Mouse (Mus musculus) thymus, postnatal 0 days (tissue): Measurements from ENCODE around the gene Gm45521. TPM values are rescaled to one million over a fixed set of nuclear protein-coding genes. Genes with fewer than 3 reads are reported as not detected.

Source experiments
- DNase-seq: peaks from one replicate; pipeline ENCODE4 v3.0.0-alpha.2; 2015; ENCODE audit warnings: low spot score
- polyA plus RNA-seq: library from polyadenylated mRNA; unstranded; fragments of >200 nt; fragmentation: Nextera tagmentation; extraction: Ambion mirVana; gene quantifications from 2 replicates; pipeline ENCODE4 v1.2.1, GENCODE M21; 2015

The Gm45521 gene
- polyA plus RNA-seq: not detected in 2 replicates

DNA sequence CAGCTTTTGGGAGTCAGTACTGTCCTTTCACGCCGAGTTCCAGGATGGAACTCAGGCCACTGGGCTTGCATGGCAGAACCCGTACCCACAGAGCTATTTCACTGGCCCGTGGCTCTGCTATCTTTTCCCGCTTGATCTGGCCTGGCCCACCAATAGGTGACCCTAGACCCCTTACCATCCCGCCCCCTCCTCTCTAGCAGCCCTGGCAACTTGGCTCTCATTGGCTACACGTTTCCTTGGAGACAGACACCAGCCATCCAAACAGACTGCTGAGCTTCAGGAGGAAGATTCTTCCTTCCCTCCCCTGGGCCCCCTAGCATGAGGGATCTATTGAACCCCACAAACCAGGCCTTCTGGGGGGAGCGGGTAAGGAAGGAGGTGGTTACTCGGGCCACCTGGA is at the start of gene Gm45521:
Gm45521 (plus strand) TSS at position 240 of the 400 bp plus-strand sequence.
- no peak for DNase-seq

DNA sequence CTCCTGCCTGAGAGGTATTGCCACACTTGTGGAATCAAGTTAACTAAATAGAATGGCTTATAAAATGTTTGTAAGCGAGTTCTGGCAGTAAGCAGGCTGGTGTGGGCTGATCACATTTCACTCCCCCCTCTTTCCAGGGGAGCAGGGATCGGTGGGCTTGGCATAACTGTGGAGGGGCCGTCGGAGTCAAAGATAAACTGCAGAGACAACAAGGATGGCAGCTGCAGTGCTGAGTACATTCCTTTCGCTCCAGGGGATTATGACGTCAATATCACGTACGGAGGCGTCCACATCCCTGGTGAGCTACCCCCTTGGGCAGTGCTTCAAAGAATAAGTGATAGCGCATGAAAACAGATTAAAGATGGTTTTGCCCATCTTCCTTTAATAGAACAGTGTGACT is 47.6 kb upstream of the Gm45521 start:
- DNase-seq: no peak

DNA sequence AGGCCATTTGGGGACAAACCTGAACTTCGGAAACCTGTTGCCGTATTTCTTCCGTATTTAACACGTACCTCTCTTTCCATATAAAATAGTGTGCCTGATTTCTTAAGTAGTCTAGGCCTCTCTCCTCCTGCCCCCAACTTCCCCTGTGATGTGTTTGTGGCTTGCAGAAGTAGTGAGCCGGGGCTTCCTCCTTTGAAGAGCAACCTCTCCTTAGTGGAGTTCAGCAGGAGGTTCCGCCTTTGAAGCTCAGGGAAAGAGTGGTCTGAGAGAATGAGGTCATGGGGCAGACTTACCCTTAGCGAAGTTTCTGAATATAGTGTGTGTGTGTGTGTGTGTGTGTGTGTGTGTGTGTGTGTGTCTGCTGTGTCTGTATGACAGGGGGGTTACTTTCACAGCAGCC is 43.2 kb upstream of the Gm45521 start:
- DNase-seq: peak; percentile 71

DNA sequence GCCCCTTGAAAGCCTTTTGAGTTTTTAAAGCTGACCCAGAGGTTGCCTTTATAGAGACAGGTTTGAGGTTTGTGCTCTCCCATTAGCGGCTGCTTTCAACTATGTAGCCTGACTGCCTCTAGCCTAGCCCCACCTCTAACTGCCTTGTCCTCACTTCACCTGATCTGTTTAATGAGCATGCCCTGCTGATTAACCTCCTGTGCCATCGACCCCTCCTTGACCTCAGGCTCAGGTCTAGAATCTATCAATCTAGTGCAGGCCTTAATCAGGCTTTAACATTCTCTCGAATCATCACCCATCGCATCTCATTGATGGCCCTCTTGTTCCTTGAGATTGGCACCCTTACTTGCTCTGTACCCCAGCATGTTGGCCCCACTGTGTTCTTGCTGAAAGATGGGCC is 42.6 kb upstream of the Gm45521 start:
- DNase-seq: no peak

DNA sequence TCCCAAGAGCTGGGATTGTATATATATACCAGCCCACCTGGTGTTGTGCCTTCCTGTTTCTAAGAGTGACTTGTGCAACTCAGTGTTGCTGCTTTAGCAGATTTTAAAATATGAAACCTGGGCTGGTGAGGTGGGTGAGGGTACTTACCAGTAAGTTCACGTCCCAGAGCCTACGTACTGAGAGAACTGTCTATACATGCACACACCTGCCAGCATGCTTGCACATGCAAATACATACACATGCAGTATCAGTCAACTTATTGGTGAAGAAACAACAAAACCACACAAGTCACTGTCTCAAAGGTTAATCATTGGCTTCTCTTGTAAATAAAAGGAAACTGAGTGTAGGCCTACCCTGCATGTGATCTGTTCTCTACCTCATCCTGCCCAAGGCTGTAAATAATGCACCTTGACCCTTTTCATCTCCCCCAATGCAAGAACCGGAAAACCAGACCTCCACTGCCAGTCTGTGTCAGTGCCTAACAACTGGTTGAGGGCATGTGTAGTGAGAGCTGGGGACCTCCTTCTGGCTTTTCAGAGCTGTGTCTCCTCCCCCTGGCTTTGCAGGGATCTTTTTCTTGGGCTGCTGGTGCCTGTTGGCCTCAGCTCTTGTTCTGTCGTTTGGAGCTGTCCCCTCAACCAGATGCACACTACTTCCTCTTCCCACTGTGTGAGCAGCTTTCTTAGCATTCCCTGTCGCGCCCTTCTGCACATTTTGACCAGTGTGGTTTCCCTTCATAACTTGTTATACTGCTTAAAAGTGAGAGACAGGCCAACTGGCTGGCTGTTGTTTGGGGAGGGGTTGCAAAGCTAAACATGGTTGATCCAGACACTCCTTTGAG is 38.7 kb upstream of the Gm45521 start:
- DNase-seq: peak; percentile 23

DNA sequence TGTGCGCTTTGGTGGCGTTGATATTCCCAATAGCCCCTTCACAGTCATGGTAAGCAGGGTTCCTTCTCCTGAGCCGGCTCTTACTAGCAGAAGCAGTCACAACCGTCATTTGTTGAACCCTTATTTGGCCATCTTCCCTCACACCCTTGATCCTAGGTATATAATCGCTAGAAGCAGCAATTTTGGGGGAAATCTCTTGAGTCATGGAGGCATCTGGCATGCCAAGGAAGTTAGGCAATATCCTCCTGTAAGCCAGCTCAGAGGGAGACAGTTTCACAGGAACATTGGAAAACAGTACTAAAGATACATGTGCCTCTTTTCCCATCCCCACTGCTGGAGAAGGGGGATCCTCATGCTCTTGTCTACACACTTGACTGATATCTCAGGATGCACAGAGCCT is 37.8 kb upstream of the Gm45521 start:
- DNase-seq: no peak

DNA sequence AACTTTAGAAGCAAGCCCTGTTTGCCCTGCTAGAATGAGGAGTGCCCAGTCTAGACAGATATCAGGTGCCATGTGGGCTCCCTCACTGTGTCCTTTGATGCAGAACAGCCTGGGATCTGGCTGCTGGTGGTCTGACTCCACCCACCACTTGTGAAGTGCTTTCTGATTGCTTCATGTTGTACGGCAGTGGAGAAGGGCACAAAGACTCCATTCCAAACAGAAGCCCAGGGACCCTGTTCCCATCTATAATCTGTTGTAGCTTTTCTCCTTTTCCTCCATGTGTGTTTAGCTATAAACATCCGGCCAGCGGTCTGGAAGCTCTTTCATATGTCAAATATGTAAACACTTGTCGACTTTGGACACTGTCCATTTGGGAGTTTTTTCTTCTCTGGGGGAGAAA is 37.2 kb upstream of the Gm45521 start:
- no peak for DNase-seq

DNA sequence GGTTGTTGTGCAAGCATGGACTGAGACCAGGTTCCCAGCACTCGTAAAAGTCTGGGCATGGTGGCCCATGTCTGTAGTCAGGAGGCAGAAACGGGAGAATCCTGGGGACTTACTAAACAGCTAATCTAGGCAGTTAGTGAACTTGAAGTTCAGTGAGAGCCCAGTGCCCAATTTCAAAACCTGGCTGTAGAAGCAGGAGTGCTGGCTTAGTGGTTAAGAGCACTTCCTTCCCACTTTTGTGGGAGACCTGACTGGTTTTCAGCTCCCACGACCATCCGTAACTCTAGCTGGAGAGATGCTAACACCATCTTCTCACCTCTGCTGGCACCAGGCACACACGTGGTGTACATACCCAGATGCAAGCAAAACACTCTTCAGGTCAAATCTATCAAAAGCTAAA is 35.6 kb upstream of the Gm45521 start:
- no peak for DNase-seq

DNA sequence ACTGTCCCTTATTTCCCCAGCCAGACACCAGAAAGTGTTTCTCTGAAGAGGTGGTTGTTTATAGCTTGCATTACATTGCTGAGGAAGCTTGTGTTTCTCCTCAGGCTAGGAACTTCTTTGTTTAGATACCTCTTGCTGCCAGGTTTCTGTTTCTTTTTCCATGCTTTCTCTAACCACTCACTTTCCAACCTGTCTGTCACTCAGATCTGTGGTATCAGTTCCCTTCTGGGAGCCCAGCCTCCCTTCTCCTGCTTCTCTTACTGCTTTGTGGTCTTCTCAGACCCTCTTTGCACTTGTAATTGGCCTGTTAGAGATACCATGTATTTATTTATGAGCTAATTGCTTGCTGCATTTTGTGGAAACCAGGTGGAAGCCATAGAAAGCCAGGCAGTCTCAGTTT is 33.5 kb upstream of the Gm45521 start:
- DNase-seq: no peak

DNA sequence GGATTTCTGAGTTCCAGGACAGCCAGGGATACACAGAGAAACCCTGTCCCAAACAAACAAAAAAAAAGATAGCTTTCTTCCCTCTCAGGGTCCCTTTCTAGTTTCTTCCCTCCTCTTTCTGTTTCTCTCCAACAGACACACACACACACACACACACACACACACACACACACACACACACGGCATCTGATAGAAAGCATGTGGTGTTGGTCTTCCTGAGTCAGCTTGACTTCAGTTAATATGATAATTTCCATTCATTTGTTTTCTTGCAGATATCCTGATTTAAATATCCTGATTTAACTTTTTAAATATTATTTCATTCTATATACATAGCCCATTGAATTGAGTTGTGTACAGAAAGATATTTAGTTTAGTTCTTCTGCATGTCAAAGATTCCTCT is 28.7 kb upstream of the Gm45521 start:
- DNase-seq: no peak

DNA sequence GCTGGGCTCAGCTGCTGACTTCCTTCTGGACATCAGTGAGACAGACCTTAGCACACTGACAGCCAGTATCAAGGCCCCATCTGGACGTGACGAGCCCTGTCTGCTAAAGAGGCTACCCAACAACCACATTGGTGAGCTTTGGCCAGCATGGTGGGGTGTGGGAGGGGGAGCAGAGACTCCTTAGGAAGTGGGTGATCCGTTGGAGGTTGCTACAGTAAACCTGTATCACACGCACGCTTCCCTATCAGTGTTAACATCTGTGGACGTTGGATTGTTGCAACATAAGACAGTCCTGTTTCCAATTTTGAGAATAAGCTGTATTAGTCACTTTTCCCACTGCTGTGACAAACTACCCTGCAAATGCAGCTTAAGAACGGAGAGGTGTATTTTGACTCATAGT is 28.1 kb upstream of the Gm45521 start:
- DNase-seq: no peak

DNA sequence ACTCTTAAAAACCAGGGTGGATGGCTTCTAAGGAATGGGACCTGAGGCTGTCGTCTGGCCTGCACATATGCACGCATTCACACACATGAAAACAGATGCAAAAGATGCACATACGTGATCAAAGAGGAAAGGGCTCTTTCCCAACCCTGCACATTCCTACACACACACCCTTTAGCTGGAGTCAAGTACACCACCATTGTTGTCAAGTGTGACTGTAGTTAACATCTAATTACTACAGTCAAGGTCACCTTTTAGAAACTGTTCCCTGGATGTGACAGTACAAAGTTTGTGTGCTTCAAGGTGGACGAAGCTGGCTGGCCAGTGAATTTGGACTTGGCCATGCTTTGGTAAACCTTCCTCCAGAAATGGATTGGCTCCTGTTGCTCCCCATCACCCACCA is 24.9 kb upstream of the Gm45521 start:
- DNase-seq: no peak

DNA sequence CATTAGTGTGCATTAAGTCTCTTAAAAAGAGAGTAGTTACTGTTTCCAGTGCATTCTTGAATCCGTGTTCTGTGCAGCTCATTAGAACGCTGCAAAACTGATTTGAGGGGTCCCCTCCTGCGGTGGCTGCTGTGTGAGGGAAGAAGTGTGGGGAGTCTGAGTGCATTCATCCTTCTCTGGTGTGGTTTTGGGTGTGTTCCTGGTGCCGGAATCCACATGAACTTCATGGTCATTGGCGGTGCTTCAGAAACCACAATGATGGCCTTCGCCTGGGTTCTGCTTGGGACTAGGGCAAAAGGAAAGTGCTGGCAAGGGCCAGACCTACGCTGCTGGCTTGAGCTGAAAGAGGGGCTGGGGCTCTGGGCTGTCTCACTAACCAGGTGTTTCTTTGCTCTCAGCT is 22.9 kb upstream of the Gm45521 start:
- DNase-seq: no peak

DNA sequence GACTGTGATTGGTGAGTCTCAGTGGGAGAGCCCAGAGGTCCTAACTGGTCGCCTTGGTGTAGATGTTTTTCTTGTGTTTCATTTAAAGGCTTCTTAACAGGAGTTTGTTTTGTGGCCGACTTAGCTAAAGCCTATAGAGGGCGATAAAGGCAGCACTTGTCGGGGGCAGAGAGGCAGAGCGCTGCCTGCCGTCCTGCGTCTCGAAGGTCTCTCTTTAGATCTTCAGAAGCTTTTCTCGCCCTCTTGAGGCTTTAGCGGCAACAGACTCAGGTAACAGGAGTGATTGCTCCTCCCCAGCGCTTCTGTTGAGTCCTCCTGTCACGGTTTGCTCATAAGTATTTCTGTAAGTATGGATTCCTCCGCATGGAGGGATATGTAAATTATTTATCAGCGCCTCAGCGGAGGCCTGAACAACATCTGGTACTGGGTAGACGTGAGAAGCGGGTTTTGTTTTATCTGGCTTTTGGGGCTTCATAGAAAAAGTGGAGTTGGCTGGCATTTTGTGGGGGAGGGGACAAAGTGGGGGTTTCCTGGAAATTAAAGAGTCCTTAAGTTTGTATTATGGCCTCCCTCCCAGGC is 19.9 kb upstream of the Gm45521 start:
- peak; percentile 73 for DNase-seq

DNA sequence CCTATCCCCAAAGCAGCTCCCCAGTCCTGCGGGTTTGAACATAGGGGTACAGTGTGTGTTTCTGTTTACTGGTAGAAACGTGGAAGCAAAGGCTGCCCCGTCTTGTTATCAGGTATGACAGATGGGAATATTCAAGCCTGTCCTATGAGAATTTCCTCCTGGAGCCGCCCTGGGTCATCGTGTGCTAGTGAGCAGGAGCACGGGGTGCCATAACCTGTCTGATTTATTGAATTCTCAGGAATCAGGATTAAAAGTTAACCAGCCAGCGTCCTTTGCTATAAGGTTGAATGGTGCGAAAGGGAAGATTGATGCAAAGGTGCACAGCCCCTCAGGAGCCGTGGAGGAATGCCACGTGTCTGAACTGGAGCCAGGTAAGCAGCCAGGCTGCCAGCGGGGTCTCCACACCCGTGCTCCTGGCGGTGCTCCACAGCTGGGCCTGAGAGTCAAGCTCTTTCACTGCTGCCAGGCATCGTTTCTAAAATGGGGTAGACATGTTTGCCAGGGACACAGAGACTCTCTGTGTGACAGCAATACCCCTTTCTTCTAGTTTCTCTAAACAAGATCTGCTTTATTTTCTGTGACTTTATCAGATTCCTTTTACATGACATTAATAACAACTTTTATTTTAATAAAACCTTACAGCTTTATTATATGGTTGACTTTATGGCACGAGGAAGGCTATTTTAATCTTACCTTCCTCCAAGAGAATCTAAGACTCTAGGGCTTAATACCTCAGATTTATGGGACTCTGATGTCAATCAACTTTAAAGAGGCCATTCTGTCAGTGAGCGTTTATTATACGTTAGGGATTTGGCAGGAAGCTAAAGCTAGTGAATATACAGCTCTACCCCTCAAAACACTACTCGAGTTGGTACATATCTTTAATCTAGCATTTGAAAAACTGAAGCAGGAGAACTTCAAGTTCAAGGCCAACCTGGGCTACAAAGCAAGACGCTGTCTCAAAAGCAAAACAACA is 18.0 kb upstream of the Gm45521 start:
- DNase-seq: no peak

DNA sequence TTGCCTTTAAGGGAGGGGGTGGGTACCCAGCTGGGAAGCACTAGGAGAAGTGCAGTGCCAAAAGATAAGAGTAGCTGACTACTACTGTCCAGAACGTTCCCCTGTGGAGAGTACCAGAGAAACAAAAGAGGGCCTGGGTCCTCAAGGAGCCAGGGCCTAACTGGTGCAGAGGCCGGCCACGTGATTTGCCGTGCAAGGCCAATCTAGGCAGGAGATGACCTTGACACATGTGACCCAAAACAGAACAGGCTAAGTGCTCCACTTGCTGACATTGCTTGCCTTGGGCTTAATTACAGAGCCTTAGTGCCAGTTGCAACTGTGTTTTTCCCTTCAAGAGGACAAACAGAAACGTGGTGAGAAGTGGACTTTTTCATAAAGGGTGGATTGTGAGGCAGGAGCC is 15.7 kb upstream of the Gm45521 start:
- DNase-seq: no peak

DNA sequence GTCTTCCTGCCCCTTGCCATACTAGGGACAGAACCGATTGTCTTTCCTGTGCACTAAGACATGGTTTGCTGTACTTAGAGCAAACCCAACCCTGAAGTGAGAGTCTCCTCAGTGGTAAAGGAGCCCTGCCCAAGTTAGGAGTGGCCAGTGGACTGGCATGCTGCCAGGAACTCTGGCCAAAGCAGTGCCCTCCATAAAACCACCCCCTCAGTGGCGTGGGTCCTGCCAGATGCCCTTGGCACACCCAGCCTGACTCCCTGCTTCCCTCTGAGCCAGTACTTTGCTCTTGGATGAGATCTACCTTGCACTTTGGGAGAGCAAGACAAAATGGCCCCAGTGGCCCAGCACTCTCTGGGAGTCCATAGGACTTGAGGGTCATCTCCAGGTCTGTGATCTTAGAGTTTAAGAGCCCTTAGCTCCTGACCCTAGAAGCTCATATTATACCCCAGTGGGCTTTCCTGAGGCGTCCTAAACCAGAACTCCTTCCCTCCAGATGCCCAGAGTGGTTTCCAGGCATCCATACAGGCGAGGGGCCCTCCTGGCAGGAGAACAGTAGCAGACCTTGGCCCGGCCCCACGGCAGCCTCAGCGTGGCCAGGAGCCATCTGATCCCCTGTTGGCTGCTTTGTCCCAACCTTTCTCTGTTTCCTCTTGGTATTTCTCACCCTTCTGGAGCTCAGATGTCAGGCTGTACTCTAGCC is 13.8 kb upstream of the Gm45521 start:
- no peak for DNase-seq

DNA sequence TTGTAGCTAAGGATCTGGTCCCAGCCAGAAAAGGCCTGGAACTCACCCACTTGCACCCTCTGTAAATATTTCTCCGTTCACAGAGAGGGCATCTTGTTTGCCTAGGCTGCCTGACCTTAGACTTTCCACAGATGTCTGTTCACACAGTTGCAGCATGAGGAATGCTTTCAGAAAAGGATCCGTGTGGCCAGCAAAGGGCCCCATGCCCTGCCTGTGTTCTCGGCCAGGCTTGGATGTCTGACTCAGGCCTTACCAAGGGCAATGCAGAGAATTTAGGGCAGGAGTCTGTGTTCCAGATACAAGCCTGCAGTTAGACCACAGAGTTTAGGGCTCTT is 13.3 kb upstream of the Gm45521 start:
- DNase-seq: no peak

DNA sequence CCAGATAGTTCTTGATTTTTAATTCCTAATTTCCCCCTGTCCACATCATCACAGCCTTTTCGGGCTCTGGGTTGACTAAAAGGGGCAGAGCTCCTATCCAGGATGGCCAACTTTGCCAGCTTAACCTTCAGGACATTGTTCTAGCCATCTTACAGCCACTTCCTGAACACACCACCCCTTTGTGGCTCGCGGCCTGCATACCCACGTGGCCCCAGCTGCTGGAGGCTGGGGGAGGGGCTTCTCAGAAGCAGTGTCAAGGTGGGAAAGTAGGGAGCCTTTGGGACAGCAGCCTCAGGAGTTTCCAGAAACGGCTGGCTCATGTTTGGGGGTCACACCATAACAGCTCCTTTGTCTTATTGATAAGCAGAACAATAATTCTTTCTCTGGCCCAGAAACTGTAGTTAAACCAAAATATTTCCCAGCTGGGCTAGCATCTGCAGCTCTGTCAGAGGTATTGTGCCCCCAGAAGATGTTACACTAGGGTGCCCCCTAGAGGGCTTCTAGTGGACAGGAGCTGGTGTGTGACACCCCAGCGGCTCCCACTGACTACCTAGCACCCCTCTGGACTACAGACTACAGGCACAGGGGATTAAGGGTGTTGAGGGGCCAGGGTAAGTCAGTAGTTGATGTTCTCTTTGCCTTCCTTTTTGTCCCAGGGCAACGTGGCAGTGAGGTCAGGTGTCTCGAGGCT is 12.6 kb upstream of the Gm45521 start:
- DNase-seq: peak; percentile 69

DNA sequence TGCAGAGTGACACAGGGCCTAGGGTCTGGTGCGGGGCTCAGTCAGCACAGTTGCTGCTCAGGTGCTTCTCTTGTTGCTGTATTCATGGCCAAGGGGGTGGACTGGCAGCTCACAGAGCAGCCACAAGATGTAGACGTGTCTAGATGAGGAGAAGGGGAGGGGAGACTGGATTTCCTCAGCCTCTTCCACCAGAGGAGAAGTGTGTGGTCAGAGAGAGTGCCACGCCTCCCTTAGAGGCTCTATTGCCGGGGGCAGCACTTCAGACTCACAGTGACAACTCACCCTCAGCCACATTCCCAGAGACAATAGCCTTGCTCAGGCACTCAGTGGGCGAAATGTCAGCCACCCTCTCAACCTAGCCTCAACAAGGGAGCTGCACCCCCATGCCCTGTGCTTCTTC is 11.8 kb upstream of the Gm45521 start:
- no peak for DNase-seq

DNA sequence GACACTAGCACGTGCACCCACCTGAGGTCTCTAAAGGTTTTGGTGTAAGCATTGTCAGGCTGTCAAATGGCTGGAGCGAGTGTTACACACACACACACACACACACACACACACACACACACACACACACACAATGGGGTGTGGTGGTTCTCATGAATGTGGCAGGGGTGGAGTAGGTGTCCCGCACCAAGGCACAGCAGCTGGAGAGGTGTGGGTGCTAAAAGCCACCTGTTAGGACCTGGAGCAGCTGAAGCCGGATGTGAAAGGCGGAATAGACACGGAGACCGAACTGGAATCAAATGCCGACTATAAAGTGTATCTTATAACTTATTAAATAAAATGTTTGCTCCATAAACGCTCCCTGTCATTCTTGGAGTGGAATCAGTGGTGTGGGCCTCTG is 5.9 kb upstream of the Gm45521 start:
- no peak for DNase-seq
